Mouse (Mus musculus): ENCODE measurements at regions not wholly inside any gene's neighbourhood (a gene's known extent, or its start where the extent isn't known, plus 50 kb on each side); places are given as distances from the start of the nearest gene placed in this dataset.

DNA sequence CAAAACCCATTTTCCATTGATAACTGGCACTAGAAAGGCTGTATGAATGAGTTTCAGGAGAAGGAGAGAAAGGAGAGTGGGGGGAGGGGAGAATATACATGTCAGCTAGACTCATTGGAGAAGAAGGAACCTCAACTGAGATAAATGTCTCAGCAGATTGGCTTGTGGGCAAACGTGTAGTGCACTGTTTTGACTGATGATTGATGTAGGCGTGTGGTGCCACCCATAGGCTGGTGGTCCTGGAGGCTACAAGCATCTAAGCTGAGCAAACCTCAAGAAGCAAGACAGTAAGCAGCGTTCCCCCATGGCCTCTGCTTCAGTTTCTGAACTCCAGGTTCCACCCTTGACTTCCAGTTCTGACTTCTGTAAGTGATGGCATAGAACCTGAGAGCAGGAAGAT, 121.8 kb upstream of the Rbms1 start:
- DNase-seq = no peak

DNA sequence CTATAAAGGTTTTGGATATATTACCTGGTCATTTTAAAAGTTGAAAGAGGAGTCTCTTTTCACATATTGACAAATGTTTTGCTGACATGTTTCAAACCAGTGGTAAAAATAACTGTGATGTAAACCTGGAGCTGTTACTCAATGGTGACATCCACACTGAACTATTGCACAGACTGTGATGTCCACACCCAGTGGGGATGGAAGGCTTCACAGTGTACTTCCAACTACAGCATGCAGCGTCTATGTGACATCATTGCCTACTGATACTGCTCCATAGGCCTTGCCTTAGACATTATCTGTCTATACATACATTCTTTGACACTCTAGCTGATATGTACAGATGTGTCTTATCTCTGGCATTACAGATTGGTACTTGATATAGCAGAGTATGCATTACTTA, 120.1 kb upstream of the Rbms1 start:
- no peak for DNase-seq

DNA sequence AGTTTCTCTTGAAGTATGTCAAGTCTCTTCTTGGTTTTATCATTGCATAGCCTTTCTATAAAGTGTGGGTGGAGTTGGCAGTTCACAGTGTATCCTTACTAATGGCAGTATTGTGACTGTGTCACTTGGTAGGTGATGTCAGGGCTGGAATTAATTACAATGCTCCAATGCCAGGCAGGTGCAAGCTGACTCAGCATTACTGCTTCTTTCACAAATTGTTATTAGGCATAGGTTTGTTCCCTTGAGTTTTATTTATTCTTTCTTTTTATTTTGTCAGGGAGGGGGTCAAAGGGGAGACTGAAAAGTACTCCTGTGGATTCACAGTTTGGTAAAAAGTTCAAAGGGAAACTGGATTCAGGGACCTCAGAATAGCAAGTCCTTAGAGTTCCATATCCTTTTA, 119.6 kb upstream of the Rbms1 start:
- no peak for DNase-seq

DNA sequence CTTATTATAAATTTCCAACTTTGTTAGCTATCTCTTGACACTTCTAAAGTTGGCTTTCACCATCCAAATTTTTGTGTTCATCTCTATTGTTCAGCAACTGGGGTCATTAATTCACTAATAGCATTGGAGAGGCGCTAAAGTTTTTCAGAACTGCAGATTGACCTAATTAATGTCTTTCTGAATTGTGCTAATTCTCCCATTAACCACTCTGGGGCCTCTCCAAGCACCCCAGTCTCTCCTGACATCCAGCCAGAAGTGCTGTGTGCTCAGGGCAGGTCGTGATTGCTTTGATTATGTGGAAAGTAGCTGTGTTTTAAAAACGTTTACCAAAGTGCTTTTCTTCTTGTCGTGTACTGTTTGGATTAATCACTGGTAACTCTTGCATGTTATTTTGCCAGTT, 117.0 kb upstream of the Rbms1 start:
- DNase-seq = no peak

GRCm38 (mm10) chr2:61071025-61071424, 108.0 kb upstream of the Rbms1 start:
- no peak for DNase-seq

DNA sequence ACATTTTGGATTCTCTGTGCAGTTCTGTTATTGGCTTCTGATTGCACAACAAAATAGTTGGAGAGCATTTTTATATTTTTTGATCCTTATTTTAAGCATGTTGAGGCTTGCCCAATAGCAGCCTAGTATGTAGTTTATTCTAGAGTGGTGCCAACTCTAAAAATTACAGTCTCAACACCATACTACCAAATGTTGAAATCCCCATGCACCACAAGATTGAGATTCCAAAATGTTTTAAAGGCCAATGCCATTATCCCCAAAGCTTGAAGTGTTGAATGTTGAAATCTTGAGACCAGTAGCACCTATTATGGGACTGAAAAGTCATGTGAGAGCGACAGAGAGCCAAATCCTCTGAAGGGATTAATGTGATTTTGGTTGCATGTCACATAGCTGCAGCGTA, 104.9 kb upstream of the Rbms1 start:
- no peak for DNase-seq

DNA sequence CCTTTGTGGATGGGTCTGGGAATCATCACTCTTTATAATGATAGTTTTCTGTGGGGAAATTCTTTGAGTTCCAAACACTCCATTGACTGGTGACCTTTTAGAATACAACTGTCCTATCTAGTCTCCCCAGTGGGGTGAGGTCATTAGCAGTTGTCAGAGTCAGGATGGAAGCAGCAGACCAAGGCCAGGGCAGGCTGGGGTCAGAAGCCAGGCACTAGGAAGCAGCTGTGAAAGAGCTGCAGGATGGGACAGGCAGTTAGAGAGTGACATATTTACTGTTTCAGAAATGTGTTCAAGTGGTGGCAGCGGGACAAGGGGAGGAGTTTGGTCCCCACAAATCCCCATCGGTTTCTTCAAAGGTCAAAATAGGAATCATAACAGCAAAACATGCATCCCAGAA, 99.1 kb upstream of the Rbms1 start:
- peak; percentile 21 for DNase-seq

- DNase-seq = no peak
These were observed 97.9 kb upstream of the Rbms1 start for GRCm38 (mm10) chr2:61060906-61061305.

GRCm38 (mm10) chr2:61058545-61059235, 95.7 kb upstream of the Rbms1 start:
- DNase-seq = no peak

GRCm38 (mm10) chr2:61052296-61052695, 89.3 kb upstream of the Rbms1 start:
- DNase-seq = no peak

- DNase-seq = no peak
These were observed 88.8 kb upstream of the Rbms1 start for GRCm38 (mm10) chr2:61051808-61052207.

DNA sequence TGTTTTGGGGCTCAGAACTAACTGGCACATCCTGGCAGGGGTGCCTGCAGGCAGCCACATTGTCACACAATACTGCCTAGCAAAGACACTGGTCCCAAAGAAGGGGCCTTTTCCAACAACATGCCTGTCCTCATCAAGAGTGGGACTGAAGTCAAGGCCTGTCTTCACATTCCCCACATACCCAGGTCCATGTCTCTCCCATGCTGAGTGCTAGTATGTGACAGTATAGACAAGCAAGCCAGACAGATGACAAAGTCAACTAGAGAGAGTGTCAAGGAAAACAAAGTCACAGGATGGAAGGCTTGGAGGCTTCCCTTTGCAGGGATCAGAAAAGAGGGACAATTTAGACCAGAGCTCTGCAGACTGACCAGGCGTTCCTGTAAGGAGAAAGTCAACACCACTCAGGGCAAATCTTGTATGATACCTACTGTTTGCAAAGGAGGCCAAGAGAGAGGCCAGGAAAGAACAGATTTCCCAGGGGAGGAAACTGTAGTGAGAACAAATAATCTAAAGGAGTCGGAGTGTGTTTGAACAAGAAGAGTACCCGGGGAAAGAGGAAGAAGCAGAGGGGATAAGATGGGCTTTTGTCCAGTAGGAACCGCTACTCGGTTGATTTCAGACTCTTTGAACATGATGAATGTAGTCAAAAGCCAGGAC, 83.2 kb upstream of the Rbms1 start:
- no peak for DNase-seq

DNA sequence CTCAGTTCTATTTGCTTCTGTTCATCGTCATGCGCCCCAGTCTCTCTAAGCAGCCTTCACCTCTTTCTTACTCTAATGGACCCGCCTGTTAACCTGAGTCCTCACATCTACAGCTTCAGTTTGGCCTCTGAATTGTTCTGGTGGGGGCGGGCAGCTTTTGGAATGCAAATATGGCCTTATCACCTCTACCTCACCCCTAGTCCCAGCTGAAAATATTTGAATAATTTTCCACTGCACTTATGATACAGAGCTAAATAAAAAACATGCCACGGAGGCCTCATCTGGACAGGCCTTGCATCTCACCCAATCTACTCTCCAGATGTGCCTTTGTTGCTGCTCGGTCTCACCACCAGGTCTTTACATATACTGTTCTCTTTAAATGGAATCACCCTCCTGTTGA, 82.5 kb upstream of the Rbms1 start:
- no peak for DNase-seq

DNA sequence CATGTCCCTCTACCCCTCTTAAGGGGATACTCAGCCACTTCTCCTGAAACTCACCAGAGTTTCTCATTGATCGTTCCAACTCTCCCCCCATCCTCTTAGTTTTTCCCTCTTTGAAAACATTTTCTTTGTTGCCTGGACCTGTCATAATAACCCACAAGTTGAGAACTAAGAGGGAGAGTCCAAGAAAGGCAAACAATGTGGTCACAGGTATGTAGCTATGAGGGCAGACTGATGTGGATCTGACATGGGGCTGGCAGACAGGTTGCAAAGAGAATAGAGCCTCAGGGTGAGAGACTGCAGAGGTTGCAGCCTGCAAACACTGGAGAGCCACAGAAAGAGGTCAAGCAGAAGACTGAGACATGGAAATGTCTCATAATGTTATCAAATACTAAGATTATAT, 69.9 kb upstream of the Rbms1 start:
- no peak for DNase-seq

DNA sequence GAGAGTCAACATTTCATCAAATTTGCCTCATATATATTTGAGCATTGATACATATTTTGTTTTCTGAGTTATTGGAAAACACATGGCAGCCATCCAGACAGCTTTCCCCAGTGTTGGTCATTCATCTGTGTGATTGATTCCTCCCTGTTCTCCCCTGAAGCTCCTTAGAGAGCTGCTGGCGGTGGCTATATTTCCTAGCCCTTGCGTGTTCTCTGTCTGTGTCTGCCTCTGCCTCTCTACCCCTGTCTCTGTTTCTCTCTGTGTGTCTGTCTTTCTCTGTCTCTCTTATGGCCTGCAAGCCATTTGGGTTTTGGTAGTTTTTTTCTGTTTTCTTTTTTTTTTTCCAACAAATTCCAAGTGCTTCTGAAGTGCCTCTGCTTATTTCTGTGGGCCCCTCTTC, 66.7 kb upstream of the Rbms1 start:
- no peak for DNase-seq

DNA sequence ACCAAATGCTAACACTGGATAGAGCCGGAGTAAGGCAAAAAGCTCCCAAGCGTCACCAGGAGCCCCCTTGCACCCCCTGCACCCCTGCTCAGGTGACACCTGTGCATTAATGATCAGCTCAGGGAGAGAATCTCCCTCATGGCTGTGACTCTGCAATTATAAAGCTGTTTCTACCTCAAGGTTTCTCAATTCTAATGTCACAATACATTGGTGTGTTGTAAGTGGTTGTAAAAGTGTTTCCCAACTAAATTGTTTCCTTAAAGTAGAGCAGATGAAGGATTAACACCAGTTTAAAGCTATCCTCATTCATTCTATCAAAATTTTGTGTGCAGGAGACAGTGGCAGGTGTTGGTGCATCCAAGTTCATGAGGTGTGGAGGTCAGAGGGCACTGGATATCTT, 65.6 kb upstream of the Rbms1 start:
- DNase-seq = no peak

DNA sequence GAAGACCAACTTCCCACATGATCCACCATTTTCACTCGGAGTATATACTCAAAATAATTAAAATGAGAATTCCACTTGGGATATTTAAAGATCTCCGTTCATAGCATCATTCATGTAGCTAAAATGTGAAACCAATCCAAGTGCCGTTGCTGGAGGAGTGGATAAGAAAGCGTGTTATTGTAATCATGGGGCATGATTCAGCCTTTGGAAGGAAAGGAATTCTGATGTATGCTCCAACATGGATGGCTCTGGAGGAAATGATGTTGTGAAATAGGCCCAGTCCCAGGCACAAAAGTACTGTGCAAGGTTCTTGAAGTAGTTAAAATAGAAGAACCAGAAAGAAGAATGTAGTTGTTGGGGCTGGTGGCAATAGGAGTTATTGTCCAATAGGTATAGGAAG, 64.7 kb upstream of the Rbms1 start:
- no peak for DNase-seq

DNA sequence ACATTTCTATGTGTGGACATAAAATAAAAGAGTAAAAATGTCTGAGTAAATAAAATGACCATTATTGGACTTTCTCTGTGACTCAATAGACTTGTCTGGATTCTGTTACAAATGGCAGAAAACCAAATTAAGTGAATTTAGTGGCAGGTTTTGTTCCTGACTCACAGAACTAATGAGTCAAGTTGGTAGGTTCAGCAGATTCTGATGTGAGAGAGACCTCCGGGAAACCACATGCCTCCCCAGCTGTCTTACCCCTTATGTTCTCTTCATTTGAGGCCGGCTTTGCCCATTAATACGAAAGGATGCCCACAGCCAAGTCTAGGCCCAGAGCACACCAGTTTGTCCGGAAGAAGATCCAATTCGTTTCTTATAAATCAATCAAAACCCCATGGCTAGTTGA, 59.4 kb upstream of the Rbms1 start:
- no peak for DNase-seq

GRCm38 (mm10) chr2:61020791-61021190, 57.8 kb upstream of the Rbms1 start:
- DNase-seq = no peak

DNA sequence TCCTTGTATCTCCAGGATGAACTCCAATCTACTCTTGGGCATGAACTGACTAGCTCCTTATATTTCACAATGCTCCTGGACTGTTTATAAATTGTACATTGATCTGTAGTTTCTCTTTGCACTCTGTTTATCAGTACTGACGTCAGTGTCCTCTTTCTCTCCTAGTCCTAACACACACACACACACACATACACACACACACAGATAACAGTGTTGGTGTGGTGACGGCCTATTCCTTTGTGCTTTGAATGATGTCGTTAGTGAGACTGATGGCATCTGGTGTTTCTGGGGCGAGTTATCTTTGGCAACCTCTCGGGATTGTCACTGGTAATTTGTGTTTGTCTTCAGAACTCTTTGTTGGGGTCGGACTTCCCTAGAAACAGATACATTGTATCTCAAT, 50.0 kb upstream of the Rbms1 start:
- no peak for DNase-seq
